Mouse (Mus musculus): ENCODE data around the gene 2900026A02Rik. TPM values are rescaled to one million over a fixed set of nuclear protein-coding genes. Genes with fewer than 3 reads are reported as not detected.

The 2900026A02Rik gene
- total and polyA plus RNA-seq, 2 experiments: 8.0 to 29.2 TPM

- DNase-seq (ENCODE audit: extremely low read depth, low read depth, low spot score): no peak
- Histone ChIP-seq H3K4me1 (ENCODE audit: control insufficient read depth, insufficient read depth, low read length) (peaks cover 36% of the 10 kb centered on the region), H3K27ac (replicated peaks; ENCODE audit: insufficient read depth, low read depth, low read length) (peak overlapping the region; percentile 25), H3K36me3 (ENCODE audit: control insufficient read depth, insufficient read depth, low read length) (no peaks in the 10 kb centered on the region), H3K4me3 (ENCODE audit: insufficient read depth, low read depth, low read length) (no peak overlapping the region), H3K27me3 (ENCODE audit: control insufficient read depth, insufficient read depth, low read length) (no peaks in the 10 kb centered on the region), H3K79me2 (ENCODE audit: control insufficient read depth, insufficient read depth, low read length) (peaks cover 39% of the 10 kb centered on the region), H3K9ac (ENCODE audit: low read depth, low read length) (no peak overlapping the region)
- WGBS: 80% methylated on average over 6 of the region's 6 CpGs
- TF ChIP-seq CTCF (IDR thresholded peaks at IDR 0.05; ENCODE audit: low read depth, low read length) (no peak), POLR2A (IDR thresholded peaks at IDR 0.05; ENCODE audit: extremely low read depth, insufficient read depth, low read length) (no peak)
Measured at GRCm38 (mm10) chr5:113210314-113210713, 10.7 kb downstream of the 2900026A02Rik start.

- Histone ChIP-seq H3K79me2 (ENCODE audit: control insufficient read depth, insufficient read depth, low read length) (peaks cover 39% of the 10 kb centered on the region), H3K27me3 (ENCODE audit: control insufficient read depth, insufficient read depth, low read length) (no peaks in the 10 kb centered on the region), H3K9ac (ENCODE audit: low read depth, low read length) (no peak overlapping the region), H3K4me3 (ENCODE audit: insufficient read depth, low read depth, low read length) (no peak overlapping the region), H3K36me3 (ENCODE audit: control insufficient read depth, insufficient read depth, low read length) (no peaks in the 10 kb centered on the region), H3K4me1 (ENCODE audit: control insufficient read depth, insufficient read depth, low read length) (peaks cover 36% of the 10 kb centered on the region), H3K27ac (replicated peaks; ENCODE audit: insufficient read depth, low read depth, low read length) (peak overlapping the region; percentile 64)
- TF ChIP-seq POLR2A (IDR thresholded peaks at IDR 0.05; ENCODE audit: extremely low read depth, insufficient read depth, low read length) (no peak), CTCF (IDR thresholded peaks at IDR 0.05; ENCODE audit: low read depth, low read length) (no peak)
- no peak for DNase-seq (ENCODE audit: extremely low read depth, low read depth, low spot score)
- WGBS: 69% methylated on average over 13 of the region's 13 CpGs
Measured at GRCm38 (mm10) chr5:113209898-113210297, 11.1 kb downstream of the 2900026A02Rik start.

GRCm38 (mm10) chr5:113209401-113209750, 11.7 kb downstream of the 2900026A02Rik start:
- no peaks in the 10 kb centered on the region for H3K27me3 ChIP-seq (ENCODE audit: control insufficient read depth, insufficient read depth, low read length)
- 21% methylated on average over 11 of the region's 11 CpGs for WGBS
- peaks cover 40% of the 10 kb centered on the region for H3K79me2 ChIP-seq (ENCODE audit: control insufficient read depth, insufficient read depth, low read length)
- no peak for TF ChIP-seq POLR2A (IDR thresholded peaks at IDR 0.05; ENCODE audit: extremely low read depth, insufficient read depth, low read length)
- no peak for TF ChIP-seq CTCF (IDR thresholded peaks at IDR 0.05; ENCODE audit: low read depth, low read length)
- H3K9ac ChIP-seq (ENCODE audit: low read depth, low read length): no peak overlapping the region; the same call in 1 of the 2 replicates
- H3K4me3 ChIP-seq (ENCODE audit: insufficient read depth, low read depth, low read length): no peak overlapping the region
- peak overlapping the region; percentile 64 for H3K27ac ChIP-seq (replicated peaks; ENCODE audit: insufficient read depth, low read depth, low read length)
- peaks cover 36% of the 10 kb centered on the region for H3K4me1 ChIP-seq (ENCODE audit: control insufficient read depth, insufficient read depth, low read length)
- no peaks in the 10 kb centered on the region for H3K36me3 ChIP-seq (ENCODE audit: control insufficient read depth, insufficient read depth, low read length)
- peak; percentile 52 for DNase-seq (ENCODE audit: extremely low read depth, low read depth, low spot score)

GRCm38 (mm10) chr5:113208622-113209400, 12.2 kb downstream of the 2900026A02Rik start:
- Histone ChIP-seq H3K79me2 (ENCODE audit: control insufficient read depth, insufficient read depth, low read length) (peaks cover 38% of the 10 kb centered on the region), H3K4me1 (ENCODE audit: control insufficient read depth, insufficient read depth, low read length) (peaks cover 36% of the 10 kb centered on the region), H3K36me3 (ENCODE audit: control insufficient read depth, insufficient read depth, low read length) (no peaks in the 10 kb centered on the region), H3K27ac (replicated peaks; ENCODE audit: insufficient read depth, low read depth, low read length) (peak overlapping the region; percentile 64), H3K9ac (ENCODE audit: low read depth, low read length) (no peak overlapping the region; the same call in 1 of the 2 replicates), H3K4me3 (ENCODE audit: insufficient read depth, low read depth, low read length) (no peak overlapping the region), H3K27me3 (ENCODE audit: control insufficient read depth, insufficient read depth, low read length) (no peaks in the 10 kb centered on the region)
- 8% methylated on average over 11 of the region's 11 CpGs for WGBS
- DNase-seq (ENCODE audit: extremely low read depth, low read depth, low spot score): peak; percentile 87
- no peak for TF ChIP-seq CTCF (IDR thresholded peaks at IDR 0.05; ENCODE audit: low read depth, low read length)
- no peak for TF ChIP-seq POLR2A (IDR thresholded peaks at IDR 0.05; ENCODE audit: extremely low read depth, insufficient read depth, low read length)

- H3K9ac ChIP-seq (ENCODE audit: low read depth, low read length): peak overlapping the region; percentile 51; the same call in 1 of the 2 replicates
- no peaks in the 10 kb centered on the region for H3K36me3 ChIP-seq (ENCODE audit: control insufficient read depth, insufficient read depth, low read length)
- H3K27ac ChIP-seq (replicated peaks; ENCODE audit: insufficient read depth, low read depth, low read length): peak overlapping the region; percentile 64
- H3K27me3 ChIP-seq (ENCODE audit: control insufficient read depth, insufficient read depth, low read length): no peaks in the 10 kb centered on the region
- H3K4me1 ChIP-seq (ENCODE audit: control insufficient read depth, insufficient read depth, low read length): peaks cover 36% of the 10 kb centered on the region
- DNase-seq (ENCODE audit: extremely low read depth, low read depth, low spot score): peak; percentile 73
- H3K79me2 ChIP-seq (ENCODE audit: control insufficient read depth, insufficient read depth, low read length): peaks cover 39% of the 10 kb centered on the region
- no peak for TF ChIP-seq POLR2A (IDR thresholded peaks at IDR 0.05; ENCODE audit: extremely low read depth, insufficient read depth, low read length)
- TF ChIP-seq CTCF (IDR thresholded peaks at IDR 0.05; ENCODE audit: low read depth, low read length): peak; percentile 36; the same call in 1 of the 2 replicates
- WGBS: 5% methylated on average over 4 of the region's 4 CpGs
- H3K4me3 ChIP-seq (ENCODE audit: insufficient read depth, low read depth, low read length): no peak overlapping the region
Measured at GRCm38 (mm10) chr5:113208048-113208447, 13.0 kb downstream of the 2900026A02Rik start.
